Mouse (Mus musculus): ENCODE data around the gene Gnb1. TPM values are rescaled to one million over a fixed set of nuclear protein-coding genes. Genes with fewer than 3 reads are reported as not detected.

Gene Gnb1
- polyA plus RNA-seq, 1 experiment from 2014 or later = 501 TPM

- Histone ChIP-seq H3K9me3 (no peaks in the 10 kb centered on the region), H3K36me3 (peaks cover 25% of the 10 kb centered on the region; the same call in 1 of the 2 replicates), H3K27me3 (no peaks in the 10 kb centered on the region), H3K9ac (no peak overlapping the region), H3K27ac (no peak overlapping the region), H3K4me2 (no peak overlapping the region), H3K4me1 (peaks cover 11% of the 10 kb centered on the region; the same call in 1 of the 2 replicates), H3K4me3 (no peak overlapping the region)
- 96% methylated on average over 6 of the region's 6 CpGs for WGBS
- no peak for ATAC-seq (ENCODE audit: insufficient number of reproducible peaks, insufficient read depth, low FRiP score, low TSS enrichment, low read depth)
These were observed 112.6 kb downstream of the Gnb1 start for GRCm38 (mm10) chr4:155603801-155604200.

- Histone ChIP-seq H3K4me3 (no peak overlapping the region), H3K4me2 (no peak overlapping the region), H3K27ac (no peak overlapping the region), H3K27me3 (no peaks in the 10 kb centered on the region), H3K36me3 (peaks cover 30% of the 10 kb centered on the region), H3K4me1 (peaks cover 11% of the 10 kb centered on the region; the same call in 1 of the 2 replicates), H3K9me3 (no peaks in the 10 kb centered on the region), H3K9ac (no peak overlapping the region)
- no peak for ATAC-seq (ENCODE audit: insufficient number of reproducible peaks, insufficient read depth, low FRiP score, low TSS enrichment, low read depth)
- WGBS = 93% methylated on average over 4 of the region's 4 CpGs
These were observed 114.0 kb downstream of the Gnb1 start for GRCm38 (mm10) chr4:155605132-155605531.

GRCm38 (mm10) chr4:155606825-155607224, 115.7 kb downstream of the Gnb1 start:
- 85% methylated on average over 2 of the region's 2 CpGs for WGBS
- H3K9me3 ChIP-seq = no peaks in the 10 kb centered on the region
- peaks cover 45% of the 10 kb centered on the region for H3K36me3 ChIP-seq
- H3K9ac ChIP-seq = no peak overlapping the region
- peaks cover 11% of the 10 kb centered on the region; the same call in 1 of the 2 replicates for H3K4me1 ChIP-seq
- H3K4me2 ChIP-seq = no peak overlapping the region
- H3K27ac ChIP-seq = no peak overlapping the region
- no peak overlapping the region for H3K4me3 ChIP-seq
- no peak for ATAC-seq (ENCODE audit: insufficient number of reproducible peaks, insufficient read depth, low FRiP score, low TSS enrichment, low read depth)
- H3K27me3 ChIP-seq = no peaks in the 10 kb centered on the region

Other genes starting within 250 kb of the Gnb1 start
- 77.4 and 80.0 TPM in 2 replicates for gene Faap20, start 241.6 kb upstream of the Gnb1 start, polyA plus RNA-seq (2015; fragmentation: Nextera tagmentation; extraction: Ambion mirVana)
- 10.9 and 12.4 TPM in 2 replicates for gene Prkcz, start 130.0 kb upstream of the Gnb1 start, polyA plus RNA-seq (2015; fragmentation: Nextera tagmentation; extraction: Ambion mirVana)
- not detected in 2 replicates for gene Gabrd, start 93.2 kb upstream of the Gnb1 start, polyA plus RNA-seq (2015; fragmentation: Nextera tagmentation; extraction: Ambion mirVana)
- 3.8 and 4.7 TPM in 2 replicates for gene Cfap74, start 82.2 kb upstream of the Gnb1 start, polyA plus RNA-seq (2015; fragmentation: Nextera tagmentation; extraction: Ambion mirVana)
- gene Tmem52, start 22.2 kb upstream of the Gnb1 start, polyA plus RNA-seq (2015; fragmentation: Nextera tagmentation; extraction: Ambion mirVana) = 0.31 and 0.40 TPM in 2 replicates
- gene Nadk, start 71.0 kb downstream of the Gnb1 start, polyA plus RNA-seq (2015; fragmentation: Nextera tagmentation; extraction: Ambion mirVana) = 86.8 and 92.8 TPM in 2 replicates
- 10.5 and 11.1 TPM in 2 replicates for gene Slc35e2, start 110.1 kb downstream of the Gnb1 start, polyA plus RNA-seq (2015; fragmentation: Nextera tagmentation; extraction: Ambion mirVana)
- 73.9 and 76.4 TPM in 2 replicates for gene Cdk11b, start 133.5 kb downstream of the Gnb1 start, polyA plus RNA-seq (2015; fragmentation: Nextera tagmentation; extraction: Ambion mirVana)
- gene Gm10563, start 154.0 kb downstream of the Gnb1 start, polyA plus RNA-seq (2015; fragmentation: Nextera tagmentation; extraction: Ambion mirVana) = not detected in 2 replicates
- gene Mmp23, start 162.0 kb downstream of the Gnb1 start, polyA plus RNA-seq (2015; fragmentation: Nextera tagmentation; extraction: Ambion mirVana) = 24.8 and 26.1 TPM in 2 replicates
- gene Mib2, start 177.8 kb downstream of the Gnb1 start, polyA plus RNA-seq (2015; fragmentation: Nextera tagmentation; extraction: Ambion mirVana) = 36.1 and 36.7 TPM in 2 replicates
- gene Fndc10, start 203.0 kb downstream of the Gnb1 start, polyA plus RNA-seq (2015; fragmentation: Nextera tagmentation; extraction: Ambion mirVana) = 6.5 and 8.7 TPM in 2 replicates
- 136 and 142 TPM in 2 replicates for gene Ssu72, start 213.4 kb downstream of the Gnb1 start, polyA plus RNA-seq (2015; fragmentation: Nextera tagmentation; extraction: Ambion mirVana)
- gene Tmem240, start 243.4 kb downstream of the Gnb1 start, polyA plus RNA-seq (2015; fragmentation: Nextera tagmentation; extraction: Ambion mirVana) = 1.2 and 1.4 TPM in 2 replicates

All from embryonic facial prominence, embryonic 13.5 days (tissue).